Mouse (Mus musculus) C2C12 (cell line): ENCODE results near the gene Slc9a6. TPM values are rescaled to one million over a fixed set of nuclear protein-coding genes. Genes with fewer than 3 reads are reported as not detected.

ENCODE experiments used
- H3K27me3 ChIP-seq: one replicate; pipeline ENCODE4 v1.6.1; 2011; ENCODE audit not compliant: control insufficient read depth, insufficient read depth, insufficient read length
- H3K36me3 ChIP-seq: one replicate; pipeline ENCODE4 v1.6.1; 2011; ENCODE audit not compliant: control insufficient read depth, insufficient read depth
- H3K4me3 ChIP-seq: one replicate; pipeline ENCODE4 v1.5.1; 2011; ENCODE audit warnings: mild to moderate bottlenecking, control low read depth; ENCODE audit not compliant: poor library complexity, insufficient read depth, severe bottlenecking
- H3K79me2 ChIP-seq: one replicate; pipeline ENCODE4 v1.6.1; 2011; ENCODE audit not compliant: control insufficient read depth, insufficient read depth
- H3K79me3 ChIP-seq: one replicate; pipeline ENCODE4 v1.6.1; 2011; ENCODE audit warnings: low read depth, control low read depth
- H3ac ChIP-seq: one replicate; pipeline ENCODE3; 2011; ENCODE audit warnings: low read depth; ENCODE audit not compliant: control insufficient read depth, insufficient read length
- CEBPB ChIP-seq: IDR thresholded peaks from one replicate; pipeline ENCODE4 v1.6.1; 2011; ENCODE audit warnings: low read depth, mild to moderate bottlenecking, control low read depth, moderate library complexity
- CTCF ChIP-seq: IDR thresholded peaks from one replicate; pipeline ENCODE4 v1.5.1; 2011; ENCODE audit not compliant: control insufficient read depth, insufficient read depth, insufficient read length
- FOSL1 ChIP-seq: IDR thresholded peaks from one replicate; pipeline ENCODE4 v1.8.0; 2011; ENCODE audit warnings: mild to moderate bottlenecking, low read length; ENCODE audit not compliant: poor library complexity, insufficient read depth, severe bottlenecking
- MAX ChIP-seq: IDR thresholded peaks from one replicate; pipeline ENCODE4 v1.6.1; 2011; ENCODE audit warnings: mild to moderate bottlenecking, control low read depth
- MYOD1 ChIP-seq: IDR thresholded peaks from one replicate; pipeline ENCODE4 v1.6.1; 2011; ENCODE audit warnings: low read depth; ENCODE audit not compliant: control insufficient read depth, insufficient read length
- MYOG ChIP-seq: IDR thresholded peaks from one replicate; pipeline ENCODE4 v1.6.1; 2011; ENCODE audit not compliant: control insufficient read depth, insufficient read length; ENCODE audit errors: extremely low read depth
- USF1 ChIP-seq: IDR thresholded peaks from one replicate; pipeline ENCODE4 v1.6.1; 2011; ENCODE audit warnings: low read depth, mild to moderate bottlenecking, control low read depth, moderate library complexity
- long read RNA-seq, 2 experiments: library from polyadenylated mRNA; unstranded; transcript quantifications; one replicate each; pipeline ENCODE4 v2.0.0; 2019 to 2020
- polyA plus RNA-seq: library from polyadenylated mRNA; unstranded; fragments of >200 nt; fragmentation: generic; extraction: Trizol; gene quantifications from one replicate; pipeline ENCODE4 v1.2.1, GENCODE M21; 2012; ENCODE audit warnings: missing spikeins

Slc9a6 gene
- polyA plus RNA-seq: 7.2 TPM
- long read RNA-seq, experiment 1, full-length matches to known transcripts: 1 of 5 reads
- long read RNA-seq, experiment 1, partial matches to known transcripts: 0 of 5 reads
- long read RNA-seq, experiment 1, other reads (novel, unspliced or antisense): 4 of 5 reads
- long read RNA-seq, experiment 2, full-length matches to known transcripts: 38 of 98 reads
- long read RNA-seq, experiment 2, partial matches to known transcripts: 4 of 98 reads
- long read RNA-seq, experiment 2, other reads (novel, unspliced or antisense): 56 of 98 reads

DNA sequence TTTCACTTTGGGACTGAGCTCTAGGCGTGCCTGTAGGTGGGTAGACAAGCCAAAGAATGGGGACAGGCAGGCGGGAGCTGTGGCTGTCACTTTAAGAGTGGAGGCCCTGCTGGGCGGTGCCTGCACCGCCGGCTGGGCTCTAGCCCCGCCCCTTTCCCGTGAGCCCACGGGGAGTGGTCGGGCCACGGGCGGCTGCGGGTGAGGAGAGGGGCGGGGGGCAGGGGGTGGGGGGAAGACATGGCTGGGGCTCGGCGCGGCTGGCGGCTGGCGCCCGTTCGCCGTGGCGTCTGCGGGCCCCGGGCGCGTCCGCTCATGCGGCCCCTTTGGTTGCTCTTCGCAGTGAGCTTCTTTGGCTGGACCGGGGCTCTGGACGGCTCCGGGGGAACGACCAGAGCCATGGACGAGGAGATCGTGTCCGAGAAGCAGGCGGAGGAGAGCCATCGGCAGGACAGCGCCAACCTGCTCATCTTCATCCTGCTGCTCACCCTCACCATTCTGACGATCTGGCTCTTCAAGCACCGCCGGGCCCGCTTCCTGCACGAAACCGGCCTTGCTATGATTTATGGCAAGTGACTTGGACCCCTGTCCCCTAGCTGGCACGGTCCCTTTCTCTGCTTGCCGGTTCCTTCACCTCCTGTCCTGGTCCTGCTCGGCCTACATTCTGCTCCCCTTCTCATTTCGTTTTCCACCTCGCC is at the start of gene Slc9a6:
TSS of gene Slc9a6 (plus strand) at position 135 of the 695 bp plus-strand sequence.
- H3K4me3 ChIP-seq: peak within 1 kb of the TSS; percentile 40
- TF ChIP-seq MYOG (no peak), CEBPB (no peak), MYOD1 (no peak), USF1 (no peak), CTCF (no peak)
- no peaks in the 10 kb centered on the region for H3K27me3 ChIP-seq
- no peaks in the 10 kb centered on the region for H3K79me3 ChIP-seq
- H3ac ChIP-seq: peak within 1 kb of the TSS; percentile 58
- H3K79me2 ChIP-seq: no peaks in the 10 kb centered on the region
- H3K36me3 ChIP-seq: no peaks in the 10 kb centered on the region

GRCm38 (mm10) chrX:56572465-56572864 is 37.1 kb upstream of the Slc9a6 start:
- no peaks in the 10 kb centered on the region for H3K79me3 ChIP-seq
- no peaks in the 10 kb centered on the region for H3K79me2 ChIP-seq
- H3K36me3 ChIP-seq: no peaks in the 10 kb centered on the region
- no peak overlapping the region for H3K4me3 ChIP-seq
- H3K27me3 ChIP-seq: no peaks in the 10 kb centered on the region
- TF ChIP-seq CEBPB (no peak), CTCF (no peak), MYOG (no peak), MAX (no peak), USF1 (no peak), FOSL1 (no peak), MYOD1 (no peak)
- no peak overlapping the region for H3ac ChIP-seq

- H3K27me3 ChIP-seq: no peaks in the 10 kb centered on the region
- H3K79me3 ChIP-seq: no peaks in the 10 kb centered on the region
- no peaks in the 10 kb centered on the region for H3K36me3 ChIP-seq
- H3ac ChIP-seq: no peak overlapping the region
- no peaks in the 10 kb centered on the region for H3K79me2 ChIP-seq
- no peak for TF ChIP-seq MYOD1
- no peak for TF ChIP-seq MAX
- no peak overlapping the region for H3K4me3 ChIP-seq
Observed at GRCm38 (mm10) chrX:56578200-56578599, 31.4 kb upstream of the Slc9a6 start.

GRCm38 (mm10) chrX:56597219-56597886 is 12.2 kb upstream of the Slc9a6 start:
- H3K27me3 ChIP-seq: no peaks in the 10 kb centered on the region
- H3K36me3 ChIP-seq: peaks cover 10% of the 10 kb centered on the region
- H3K79me2 ChIP-seq: peaks cover 52% of the 10 kb centered on the region
- peak overlapping the region; percentile 77 for H3ac ChIP-seq
- peaks cover 31% of the 10 kb centered on the region for H3K79me3 ChIP-seq
- TF ChIP-seq CEBPB: no peak
- TF ChIP-seq MAX: peak; percentile 25
- no peak for TF ChIP-seq FOSL1
- peak overlapping the region; percentile 59 for H3K4me3 ChIP-seq

DNA sequence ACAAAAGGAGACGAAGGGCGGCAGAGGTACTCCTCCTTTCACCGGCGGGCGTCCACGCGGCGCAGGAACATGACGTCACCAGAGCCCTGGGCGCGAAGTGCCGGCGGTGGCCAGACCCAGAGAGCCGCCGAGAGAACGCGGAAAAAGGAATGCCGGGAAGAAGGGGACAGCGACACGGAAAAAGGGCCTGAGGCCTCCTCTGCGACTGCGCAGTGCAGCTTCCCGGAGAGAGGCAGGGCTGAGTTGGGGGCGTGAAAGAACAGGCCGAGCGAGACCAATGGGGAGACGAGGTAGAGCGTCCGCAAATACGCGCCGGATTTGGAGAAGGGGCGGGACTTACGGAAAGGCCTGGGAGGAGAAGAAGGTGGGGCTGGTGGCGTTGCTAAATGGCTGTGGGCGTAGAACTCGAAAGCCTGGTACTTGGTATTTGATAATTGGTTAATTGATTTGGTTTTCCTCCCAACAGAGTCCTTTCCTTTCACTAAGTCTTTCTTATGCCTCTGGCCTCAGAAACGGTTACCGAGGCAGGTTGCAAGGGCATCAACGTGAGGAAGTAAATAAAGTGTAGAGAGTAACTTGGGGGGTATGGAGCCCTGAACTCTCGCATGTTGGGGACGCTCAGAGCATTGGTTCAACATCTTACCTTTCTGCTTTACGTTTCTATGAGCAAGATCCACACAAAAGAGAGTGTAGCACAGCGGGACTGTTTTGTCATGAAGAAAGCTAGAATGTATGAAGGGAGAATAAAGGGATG is 11.5 kb upstream of the Slc9a6 start, which contains the start of gene Mmgt1:
TSS of gene Mmgt1 (minus strand) at position 183 of the 754 bp plus-strand sequence.
- Histone ChIP-seq H3ac (peak within 1 kb of the TSS; percentile 77), H3K79me2 (peaks cover 46% of the 10 kb centered on the region), H3K4me3 (peak within 1 kb of the TSS; percentile 59), H3K36me3 (peaks cover 6% of the 10 kb centered on the region), H3K27me3 (no peaks in the 10 kb centered on the region), H3K79me3 (peaks cover 27% of the 10 kb centered on the region)
- TF ChIP-seq FOSL1: no peak
- peak; percentile 42 for TF ChIP-seq MAX
